Mouse (Mus musculus) left cerebral cortex, postnatal 25 days (tissue): ENCODE measurements at regions not wholly inside any gene's neighbourhood (a gene's known extent, or its start where the extent isn't known, plus 50 kb on each side); places are given as distances from the start of the nearest gene placed in this dataset.
A peak's percentile ranks its signal among the peaks of the same experiment; 100 is the strongest.
"Not testable (repeated sequence)": the region's sequence is repeated elsewhere in the genome, so short reads cannot be mapped to it uniquely, and the experiment has no call there.

Source experiments
- DNase-seq, 2 experiments: peaks; one replicate each; pipeline ENCODE4 v3.0.0; 2022; ENCODE audit warnings: low spot score in 2 of 2, mixed read lengths in 1 of 2
- intact Hi-C: fragments of 180-260 bp; cut with DNase I; formaldehyde crosslinking; loops from one replicate; pipeline ENCODE4 v1.15.1; 2025

DNA sequence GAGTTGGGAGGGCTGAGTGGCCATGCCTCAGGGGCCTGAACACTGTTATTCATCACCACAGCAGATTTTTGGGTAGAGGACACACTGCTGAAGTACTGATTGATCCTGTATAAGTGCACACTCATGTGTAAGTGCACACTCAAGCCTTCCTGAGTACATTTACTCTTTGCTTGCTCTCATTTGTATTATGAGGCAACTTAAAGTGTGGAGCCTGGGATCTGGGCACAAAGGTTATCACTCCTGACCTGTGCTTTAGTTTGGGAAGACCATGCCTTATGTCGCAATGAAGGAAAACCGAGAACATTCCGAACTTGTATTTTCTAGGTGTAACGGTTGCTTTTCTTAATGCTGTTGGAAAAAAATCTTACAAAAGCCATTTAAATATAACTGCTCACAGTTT, 182.2 kb upstream of the Fam3c start:
- DNase-seq, result no peak
- intact Hi-C loops, result no loop called here

DNA sequence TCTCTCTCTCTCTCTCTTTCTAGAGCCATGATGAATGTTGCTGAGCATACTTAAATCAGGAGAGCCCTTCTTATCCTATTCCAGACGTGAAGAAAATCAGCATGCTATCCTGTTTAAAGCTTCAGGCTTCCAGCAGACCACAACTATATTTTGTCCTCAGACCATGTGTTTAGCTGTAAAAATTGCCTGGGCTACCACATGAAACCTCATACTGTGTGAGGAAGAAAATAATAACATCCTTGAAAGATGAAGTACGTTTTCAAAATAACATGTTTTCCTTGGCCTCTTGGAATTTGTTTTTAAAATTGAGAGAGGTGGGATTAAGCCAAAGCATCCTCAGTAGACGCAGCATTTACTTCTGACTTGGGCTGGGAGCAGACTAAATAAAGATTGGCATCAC, 168.3 kb upstream of the Fam3c start:
- DNase-seq, result no peak
- intact Hi-C loops, result loop anchor here (10.0 kb wide), 1 partner anchor 270 kb away; no protein-coding TSS in a partner anchor

- intact Hi-C loops, result loop anchor here (10.0 kb wide), 1 partner anchor 271 kb away; no protein-coding TSS in a partner anchor
- DNase-seq, result peak in 1 of 2 experiments; percentile 19
Observed at GRCm38 (mm10) chr6:22523582-22524234, 167.7 kb upstream of the Fam3c start.

DNA sequence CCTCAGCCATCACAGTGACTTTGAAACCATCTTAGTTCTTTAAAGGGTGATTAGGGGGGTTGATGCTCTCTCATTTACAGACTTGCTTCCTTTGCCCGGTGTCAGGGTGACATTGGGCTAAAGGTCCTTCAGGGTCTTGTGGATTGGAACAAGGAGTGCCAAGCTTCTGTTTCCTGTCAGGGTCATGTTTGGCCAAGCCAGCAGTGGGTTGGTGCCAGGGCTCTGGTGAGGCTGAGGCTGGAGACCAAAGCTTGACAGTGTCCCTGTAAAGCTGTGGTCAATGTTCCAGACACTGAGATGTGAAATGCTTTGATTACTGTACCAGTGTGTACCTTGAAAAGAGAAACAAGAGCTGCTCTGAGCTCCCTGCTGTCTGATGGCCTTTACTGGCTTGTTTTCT, 150.8 kb upstream of the Fam3c start:
- no peak for DNase-seq
- intact Hi-C loops, result no loop called here

- intact Hi-C loops, result no loop called here
- no peak for DNase-seq
Observed at GRCm38 (mm10) chr6:22497306-22497705, 141.3 kb upstream of the Fam3c start.

- intact Hi-C loops, result no loop called here
- DNase-seq, result no peak
Observed at GRCm38 (mm10) chr6:22496471-22496870, 140.4 kb upstream of the Fam3c start.

GRCm38 (mm10) chr6:22493632-22494260, 137.7 kb upstream of the Fam3c start:
- intact Hi-C loops, result loop anchor here (1.0 to 5.0 kb wide), 3 partner anchors 168 to 491 kb away; no protein-coding TSS in a partner anchor
- peak; percentile 43 to 63 for DNase-seq

- intact Hi-C loops, result loop anchor here (5.0 kb wide), 1 partner anchor 371 kb away; no protein-coding TSS in a partner anchor
- DNase-seq, result no peak
Observed at GRCm38 (mm10) chr6:22492896-22493295, 136.9 kb upstream of the Fam3c start.

DNA sequence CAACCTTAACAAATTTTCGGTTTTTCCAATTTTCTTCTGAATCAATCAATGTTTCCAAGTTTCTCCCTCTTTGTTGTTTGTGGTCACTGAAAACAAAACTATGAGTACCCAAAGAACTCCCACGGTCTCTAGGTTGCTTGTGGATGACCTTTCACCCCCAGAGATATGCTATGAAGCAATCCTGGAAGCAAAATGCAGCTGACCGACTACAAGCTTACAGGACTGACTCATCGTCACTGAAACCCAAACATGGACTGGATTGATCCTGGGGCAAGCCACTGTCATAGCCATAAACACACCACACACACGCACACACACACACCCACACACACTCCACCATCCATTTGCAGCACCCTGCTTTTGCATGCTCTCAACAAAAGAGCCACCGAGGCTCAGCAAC, 134.7 kb upstream of the Fam3c start:
- intact Hi-C loops, result loop anchor here (5.0 kb wide), 1 partner anchor 368 kb away; no protein-coding TSS in a partner anchor
- DNase-seq, result no peak

DNA sequence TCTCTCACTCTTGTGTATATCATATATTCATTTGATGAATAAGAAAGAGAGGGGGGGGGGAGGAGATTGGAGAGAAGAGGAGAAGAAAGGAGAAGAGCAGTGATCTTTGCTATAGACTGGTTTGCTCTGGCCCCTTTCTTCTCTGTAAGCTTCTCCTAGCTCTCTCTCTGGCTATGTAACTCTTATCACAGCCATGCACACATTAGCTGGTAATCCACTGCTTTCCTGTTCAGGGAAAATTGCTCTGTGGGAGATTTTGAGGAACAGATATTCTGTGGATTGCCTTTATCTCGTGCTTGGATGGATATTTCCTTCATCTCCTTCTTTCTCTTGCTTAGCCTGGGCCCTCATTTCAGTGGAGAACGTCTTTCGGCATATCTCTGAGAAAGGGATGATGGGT, 131.4 kb upstream of the Fam3c start:
- DNase-seq, result no peak
- intact Hi-C loops, result no loop called here

DNA sequence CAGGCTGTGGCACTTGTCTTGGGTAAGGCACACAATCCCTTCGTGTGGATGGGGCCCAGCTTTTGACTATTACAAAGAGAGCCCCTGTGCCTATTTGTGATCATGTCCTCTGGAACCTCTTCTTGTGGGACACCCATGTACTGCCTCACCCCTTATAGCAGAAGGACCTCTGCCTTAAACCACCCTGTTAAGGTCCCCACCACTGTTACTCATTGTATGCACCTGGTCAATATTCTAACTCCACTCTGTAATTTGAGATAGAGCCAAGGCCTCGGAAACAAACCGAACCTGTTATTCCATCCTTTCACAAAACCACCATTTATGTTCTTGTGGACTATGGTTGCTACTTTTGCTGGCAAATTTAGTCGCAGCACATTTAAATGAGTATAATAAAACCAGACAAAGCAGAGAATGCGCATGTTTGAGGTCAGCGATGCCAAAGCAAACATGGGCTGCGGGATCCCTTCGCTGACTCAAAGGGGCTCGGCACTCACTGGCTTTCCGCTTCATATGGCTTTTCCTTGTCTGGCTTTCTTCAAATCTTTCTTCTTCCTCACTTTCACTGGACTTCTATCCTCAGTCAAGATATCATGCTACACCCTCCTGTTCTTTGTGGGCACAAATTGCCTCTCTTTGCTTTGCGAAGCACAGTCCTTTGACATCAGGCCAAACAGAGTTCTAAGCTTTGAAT, 129.9 kb upstream of the Fam3c start:
- no peak for DNase-seq
- intact Hi-C loops, result no loop called here

- intact Hi-C loops, DNase-seq: not testable (repeated sequence)
Observed at GRCm38 (mm10) chr6:22482257-22482656, 126.2 kb upstream of the Fam3c start.

- intact Hi-C loops, result no loop called here
- DNase-seq, result peak in 1 of 2 experiments; percentile 21
Observed at GRCm38 (mm10) chr6:22474604-22475003, 118.6 kb upstream of the Fam3c start.

DNA sequence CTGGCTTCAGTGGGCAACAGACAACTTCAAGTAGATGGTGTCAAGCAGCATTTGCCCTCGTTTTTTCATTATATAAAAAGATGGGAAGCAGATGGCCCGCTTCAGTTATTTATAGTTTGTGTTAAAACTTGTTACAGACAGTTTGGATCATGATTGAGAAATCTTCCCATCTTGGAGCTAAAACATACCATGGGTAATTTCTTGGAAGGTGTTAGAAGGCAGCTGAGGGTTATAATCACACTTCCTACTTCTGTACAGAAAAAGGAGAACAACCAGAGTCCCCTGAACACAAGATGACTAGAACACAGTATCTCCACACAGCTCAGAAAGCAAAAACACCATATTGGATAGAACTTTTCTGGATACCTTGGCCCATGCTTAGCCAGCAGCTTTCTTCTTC, 118.0 kb upstream of the Fam3c start:
- DNase-seq, result peak; percentile 27 to 77
- intact Hi-C loops, result no loop called here

GRCm38 (mm10) chr6:22472400-22472799, 116.4 kb upstream of the Fam3c start:
- intact Hi-C loops, DNase-seq: not testable (repeated sequence)

DNA sequence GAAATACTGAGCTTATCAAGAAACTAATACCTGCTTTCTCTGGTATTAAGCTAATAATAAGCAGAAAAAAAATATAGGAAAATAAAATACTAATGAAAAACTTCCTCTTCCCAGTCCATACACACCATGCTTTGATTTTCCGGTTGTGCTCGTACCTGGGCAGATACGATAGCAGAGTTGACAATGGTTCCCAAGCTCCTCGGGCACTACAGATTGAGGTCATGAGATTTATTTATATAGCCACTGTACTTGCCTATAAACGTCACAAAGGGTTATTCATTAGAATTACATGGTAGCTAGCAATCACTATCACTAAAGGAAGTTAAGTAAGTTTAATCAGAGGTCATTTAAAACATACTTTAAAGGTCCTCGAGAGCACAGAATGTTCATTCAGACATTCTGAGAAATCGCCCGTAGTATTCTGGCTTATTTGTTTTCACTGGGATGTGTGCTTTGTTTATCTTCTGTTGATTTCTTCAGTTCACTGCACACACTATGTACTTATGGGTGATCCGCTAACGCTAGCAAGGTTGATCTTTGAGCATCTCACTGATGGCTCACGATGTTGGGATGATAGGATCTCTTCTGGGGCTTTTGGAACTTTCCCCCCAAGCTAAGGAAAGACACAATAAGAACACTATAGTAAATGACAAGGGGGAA, 111.4 kb upstream of the Fam3c start:
- no peak for DNase-seq
- intact Hi-C loops, result no loop called here

DNA sequence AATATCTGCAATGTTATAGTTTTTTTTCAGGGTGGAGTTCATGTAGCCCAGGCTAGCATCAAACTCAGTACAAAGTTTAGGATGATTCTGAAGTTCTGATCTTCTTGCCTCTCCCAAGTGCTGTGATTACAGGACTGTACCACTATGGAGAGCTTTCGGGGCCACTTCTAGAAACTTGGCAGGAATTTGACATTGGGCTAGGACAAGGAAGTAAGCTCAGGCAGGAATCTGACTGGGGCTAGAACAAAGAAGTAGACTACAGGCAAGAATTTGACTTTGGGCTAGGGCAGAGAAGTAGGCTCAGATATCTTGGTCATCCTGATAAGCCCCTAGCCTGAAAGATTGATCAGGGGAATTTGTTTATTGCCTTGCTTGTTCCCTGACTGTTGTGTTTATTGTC, 109.9 kb upstream of the Fam3c start:
- intact Hi-C loops, result no loop called here
- no peak for DNase-seq

GRCm38 (mm10) chr6:22459440-22460016, 103.5 kb upstream of the Fam3c start:
- no peak for DNase-seq
- intact Hi-C loops, result no loop called here

GRCm38 (mm10) chr6:22452203-22452602, 96.2 kb upstream of the Fam3c start:
- intact Hi-C loops, result no loop called here
- no peak for DNase-seq

GRCm38 (mm10) chr6:22450501-22450900, 94.5 kb upstream of the Fam3c start:
- DNase-seq, result no peak
- intact Hi-C loops, result no loop called here
